Mouse (Mus musculus): ENCODE measurements around the gene Il9. TPM values are rescaled to one million over a fixed set of nuclear protein-coding genes. Genes with fewer than 3 reads are reported as not detected.

The Il9 gene
- polyA plus RNA-seq (2014; fragmentation: Nextera tagmentation; extraction: Ambion mirVana): not detected in 2 replicates

- no peaks in the 10 kb centered on the region for H3K9me3 ChIP-seq (ENCODE audit: control insufficient read depth, low read length)
- H3K4me2 ChIP-seq (ENCODE audit: low read length): no peak within 1 kb of the TSS
- no peak within 1 kb of the TSS for H3K4me3 ChIP-seq (replicated peaks; ENCODE audit: low read depth, low read length)
- ATAC-seq (ENCODE audit: low FRiP score, low TSS enrichment) (no peak), DNase-seq (no peak)
- 90% methylated on average over 3 of the region's 3 CpGs for WGBS
- H3K4me1 ChIP-seq (ENCODE audit: control insufficient read depth, insufficient read depth, low read length): no peaks in the 10 kb centered on the region
- no peaks in the 10 kb centered on the region for H3K36me3 ChIP-seq (ENCODE audit: control insufficient read depth, insufficient read depth, low read length)
- H3K27me3 ChIP-seq (ENCODE audit: control insufficient read depth, insufficient read depth, low read length): no peaks in the 10 kb centered on the region
- H3K27ac ChIP-seq (replicated peaks; ENCODE audit: low read depth, low read length): no peak within 1 kb of the TSS
- H3K9ac ChIP-seq (replicated peaks; ENCODE audit: low read length): no peak within 1 kb of the TSS
Observed at GRCm38 (mm10) chr13:56482146-56482545, at the start of gene Il9. Il9 (minus strand) TSS chr13:56482246.

- no peak overlapping the region for H3K4me3 ChIP-seq (replicated peaks; ENCODE audit: low read depth, low read length)
- no peaks in the 10 kb centered on the region for H3K36me3 ChIP-seq (ENCODE audit: control insufficient read depth, insufficient read depth, low read length)
- H3K27me3 ChIP-seq (ENCODE audit: control insufficient read depth, insufficient read depth, low read length): no peaks in the 10 kb centered on the region
- no peak overlapping the region for H3K4me2 ChIP-seq (ENCODE audit: low read length)
- no peaks in the 10 kb centered on the region for H3K4me1 ChIP-seq (ENCODE audit: control insufficient read depth, insufficient read depth, low read length)
- no peak overlapping the region for H3K9ac ChIP-seq (replicated peaks; ENCODE audit: low read length)
- WGBS: 68% methylated on average over 8 of the region's 8 CpGs
- no peak for ATAC-seq (ENCODE audit: low FRiP score, low TSS enrichment)
- no peaks in the 10 kb centered on the region for H3K9me3 ChIP-seq (ENCODE audit: control insufficient read depth, low read length)
- no peak for DNase-seq
- no peak overlapping the region for H3K27ac ChIP-seq (replicated peaks; ENCODE audit: low read depth, low read length)
Observed at GRCm38 (mm10) chr13:56529685-56530084, 47.6 kb upstream of the Il9 start.

- no peak overlapping the region for H3K4me3 ChIP-seq (replicated peaks; ENCODE audit: low read depth, low read length)
- H3K4me1 ChIP-seq (ENCODE audit: control insufficient read depth, insufficient read depth, low read length): no peaks in the 10 kb centered on the region
- no peak overlapping the region for H3K4me2 ChIP-seq (ENCODE audit: low read length)
- H3K27me3 ChIP-seq (ENCODE audit: control insufficient read depth, insufficient read depth, low read length): no peaks in the 10 kb centered on the region
- ATAC-seq (ENCODE audit: low FRiP score, low TSS enrichment) (no peak), DNase-seq (no peak)
- no peak overlapping the region for H3K9ac ChIP-seq (replicated peaks; ENCODE audit: low read length)
- no peaks in the 10 kb centered on the region for H3K36me3 ChIP-seq (ENCODE audit: control insufficient read depth, insufficient read depth, low read length)
- WGBS: 89% methylated on average over 4 of the region's 4 CpGs
- no peak overlapping the region for H3K27ac ChIP-seq (replicated peaks; ENCODE audit: low read depth, low read length)
- no peaks in the 10 kb centered on the region for H3K9me3 ChIP-seq (ENCODE audit: control insufficient read depth, low read length)
Observed at GRCm38 (mm10) chr13:56529031-56529430, 47.0 kb upstream of the Il9 start.

DNA sequence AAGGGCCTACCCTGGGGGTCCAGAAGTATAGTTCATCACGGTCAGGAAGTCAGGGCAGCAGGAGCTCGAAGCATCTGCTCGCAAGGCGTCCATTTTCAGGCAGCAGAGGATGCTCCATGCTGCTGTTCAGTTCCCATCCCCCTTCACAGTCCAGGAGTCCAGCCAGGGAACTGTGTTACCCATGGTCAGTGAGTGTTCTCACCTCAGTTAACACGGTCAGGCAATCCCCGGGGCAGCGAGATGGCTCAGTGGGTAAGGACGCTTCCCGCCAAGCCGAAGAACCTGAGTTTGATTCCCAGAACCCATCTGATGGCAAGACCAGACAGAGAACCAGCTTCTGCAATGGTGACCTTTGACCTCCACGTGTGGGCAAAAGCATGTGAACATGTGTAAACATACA lies 46.2 kb upstream of the Il9 start:
- ATAC-seq (ENCODE audit: low FRiP score, low TSS enrichment): no peak
- Histone ChIP-seq H3K9ac (replicated peaks; ENCODE audit: low read length) (no peak overlapping the region), H3K4me1 (ENCODE audit: control insufficient read depth, insufficient read depth, low read length) (no peaks in the 10 kb centered on the region), H3K27me3 (ENCODE audit: control insufficient read depth, insufficient read depth, low read length) (no peaks in the 10 kb centered on the region), H3K9me3 (ENCODE audit: control insufficient read depth, low read length) (no peaks in the 10 kb centered on the region), H3K4me3 (replicated peaks; ENCODE audit: low read depth, low read length) (no peak overlapping the region), H3K36me3 (ENCODE audit: control insufficient read depth, insufficient read depth, low read length) (no peaks in the 10 kb centered on the region), H3K4me2 (ENCODE audit: low read length) (no peak overlapping the region), H3K27ac (replicated peaks; ENCODE audit: low read depth, low read length) (no peak overlapping the region)
- WGBS: 91% methylated on average over 11 of the region's 11 CpGs
- no peak for DNase-seq

- H3K27ac ChIP-seq (replicated peaks; ENCODE audit: low read depth, low read length): no peak overlapping the region
- H3K9me3 ChIP-seq (ENCODE audit: control insufficient read depth, low read length): no peaks in the 10 kb centered on the region
- no peak overlapping the region for H3K4me2 ChIP-seq (ENCODE audit: low read length)
- DNase-seq: no peak
- H3K4me1 ChIP-seq (ENCODE audit: control insufficient read depth, insufficient read depth, low read length): no peaks in the 10 kb centered on the region
- H3K9ac ChIP-seq (replicated peaks; ENCODE audit: low read length): no peak overlapping the region
- no peaks in the 10 kb centered on the region for H3K36me3 ChIP-seq (ENCODE audit: control insufficient read depth, insufficient read depth, low read length)
- WGBS: 93% methylated on average over 7 of the region's 7 CpGs
- ATAC-seq (ENCODE audit: low FRiP score, low TSS enrichment): no peak
- no peaks in the 10 kb centered on the region for H3K27me3 ChIP-seq (ENCODE audit: control insufficient read depth, insufficient read depth, low read length)
- no peak overlapping the region for H3K4me3 ChIP-seq (replicated peaks; ENCODE audit: low read depth, low read length)
Observed at GRCm38 (mm10) chr13:56527846-56528245, 45.8 kb upstream of the Il9 start.

DNA sequence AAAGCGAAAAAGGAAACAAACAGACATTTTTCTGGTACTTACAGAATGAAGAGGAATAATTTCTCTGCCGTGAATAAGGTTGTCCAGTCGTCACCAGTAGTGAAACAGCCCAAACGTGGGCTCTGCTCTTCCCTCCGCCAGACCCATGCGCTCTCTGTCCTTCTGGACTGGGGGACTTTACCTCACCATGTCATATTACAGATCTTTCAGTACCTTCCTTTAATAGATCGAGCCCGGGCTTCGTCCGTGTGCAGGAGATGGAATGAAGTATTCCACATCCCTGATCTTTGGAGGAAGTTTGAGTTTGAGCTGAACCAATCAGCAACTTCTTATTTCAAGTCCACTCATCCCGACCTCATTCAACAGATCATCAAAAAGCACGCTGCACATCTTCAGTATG lies 44.8 kb upstream of the Il9 start:
- Histone ChIP-seq H3K27me3 (ENCODE audit: control insufficient read depth, insufficient read depth, low read length) (no peaks in the 10 kb centered on the region), H3K27ac (replicated peaks; ENCODE audit: low read depth, low read length) (no peak overlapping the region), H3K4me3 (replicated peaks; ENCODE audit: low read depth, low read length) (no peak overlapping the region), H3K4me1 (ENCODE audit: control insufficient read depth, insufficient read depth, low read length) (no peaks in the 10 kb centered on the region), H3K36me3 (ENCODE audit: control insufficient read depth, insufficient read depth, low read length) (no peaks in the 10 kb centered on the region), H3K4me2 (ENCODE audit: low read length) (no peak overlapping the region), H3K9ac (replicated peaks; ENCODE audit: low read length) (no peak overlapping the region), H3K9me3 (ENCODE audit: control insufficient read depth, low read length) (no peaks in the 10 kb centered on the region)
- ATAC-seq (ENCODE audit: low FRiP score, low TSS enrichment) (no peak), DNase-seq (no peak)
- WGBS: 87% methylated on average over 12 of the region's 12 CpGs

DNA sequence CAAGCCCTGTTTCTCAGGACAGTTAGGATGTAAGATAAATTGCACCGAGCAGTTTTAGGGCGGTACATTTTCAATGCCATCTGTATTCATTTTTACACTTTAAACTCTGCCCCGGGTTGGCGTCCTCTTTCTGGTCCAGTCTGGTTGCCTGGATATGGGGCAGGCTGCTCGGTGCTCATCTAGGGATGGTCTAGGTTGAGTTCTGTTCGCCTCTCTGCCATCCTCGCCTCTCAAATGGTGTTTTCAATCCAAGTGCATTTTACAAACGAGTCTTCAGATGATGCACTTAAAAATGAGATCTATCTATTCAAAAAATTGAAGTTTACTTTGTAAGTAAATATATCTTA lies 40.7 kb upstream of the Il9 start:
- H3K27ac ChIP-seq (replicated peaks; ENCODE audit: low read depth, low read length): no peak overlapping the region
- H3K4me3 ChIP-seq (replicated peaks; ENCODE audit: low read depth, low read length): peak overlapping the region; percentile 64
- H3K4me2 ChIP-seq (ENCODE audit: low read length): peak overlapping the region; percentile 92
- 7% methylated on average over 8 of the region's 8 CpGs for WGBS
- H3K9me3 ChIP-seq (ENCODE audit: control insufficient read depth, low read length): no peaks in the 10 kb centered on the region
- no peaks in the 10 kb centered on the region for H3K4me1 ChIP-seq (ENCODE audit: control insufficient read depth, insufficient read depth, low read length)
- DNase-seq (no peak), ATAC-seq (ENCODE audit: low FRiP score, low TSS enrichment) (no peak)
- H3K27me3 ChIP-seq (ENCODE audit: control insufficient read depth, insufficient read depth, low read length): no peaks in the 10 kb centered on the region
- no peaks in the 10 kb centered on the region for H3K36me3 ChIP-seq (ENCODE audit: control insufficient read depth, insufficient read depth, low read length)
- H3K9ac ChIP-seq (replicated peaks; ENCODE audit: low read length): peak overlapping the region; percentile 66

- Histone ChIP-seq H3K9me3 (ENCODE audit: control insufficient read depth, low read length) (no peaks in the 10 kb centered on the region), H3K27me3 (ENCODE audit: control insufficient read depth, insufficient read depth, low read length) (no peaks in the 10 kb centered on the region), H3K36me3 (ENCODE audit: control insufficient read depth, insufficient read depth, low read length) (no peaks in the 10 kb centered on the region), H3K4me3 (replicated peaks; ENCODE audit: low read depth, low read length) (peak within 1 kb of the TSS; percentile 64), H3K4me1 (ENCODE audit: control insufficient read depth, insufficient read depth, low read length) (no peaks in the 10 kb centered on the region), H3K4me2 (ENCODE audit: low read length) (peak within 1 kb of the TSS; percentile 92), H3K27ac (replicated peaks; ENCODE audit: low read depth, low read length) (no peak within 1 kb of the TSS), H3K9ac (replicated peaks; ENCODE audit: low read length) (peak within 1 kb of the TSS; percentile 66)
- under 1% methylated on average over 56 of the region's 56 CpGs for whole genome bisulfite sequencing
- ATAC-seq (ENCODE audit: low FRiP score, low TSS enrichment) (peak; percentile 93), DNase-seq (peak; percentile 89)
Observed at GRCm38 (mm10) chr13:56522081-56522820, 40.2 kb upstream of the Il9 start, which contains the start of gene Fbxl21. Fbxl21 (plus strand) TSS chr13:56522472.

DNA sequence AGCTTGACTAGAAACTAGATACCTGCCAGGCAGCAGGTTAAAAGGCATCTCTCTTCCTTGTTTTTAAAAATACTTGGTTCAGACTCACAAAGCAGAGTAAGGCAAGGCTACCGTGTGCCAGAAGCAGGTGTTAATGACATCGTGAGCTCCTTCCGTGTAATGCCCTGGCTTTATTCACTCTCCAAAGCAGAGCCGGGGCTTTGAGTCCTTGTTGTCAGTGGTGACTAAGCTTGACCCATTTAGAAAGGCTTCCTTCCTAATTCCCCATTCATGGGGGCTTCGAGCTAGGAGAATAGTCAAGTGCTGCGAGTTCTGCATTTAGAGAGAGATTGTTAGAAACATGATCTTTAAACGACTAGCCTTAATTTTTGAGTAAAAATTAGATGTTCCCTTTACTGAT lies 34.8 kb upstream of the Il9 start:
- no peak overlapping the region for H3K9ac ChIP-seq (replicated peaks; ENCODE audit: low read length)
- DNase-seq (peak; percentile 24), ATAC-seq (ENCODE audit: low FRiP score, low TSS enrichment) (no peak)
- no peak overlapping the region for H3K4me2 ChIP-seq (ENCODE audit: low read length)
- no peaks in the 10 kb centered on the region for H3K4me1 ChIP-seq (ENCODE audit: control insufficient read depth, insufficient read depth, low read length)
- 16% methylated on average over 7 of the region's 7 CpGs for WGBS
- H3K9me3 ChIP-seq (ENCODE audit: control insufficient read depth, low read length): no peaks in the 10 kb centered on the region
- H3K27me3 ChIP-seq (ENCODE audit: control insufficient read depth, insufficient read depth, low read length): no peaks in the 10 kb centered on the region
- no peaks in the 10 kb centered on the region for H3K36me3 ChIP-seq (ENCODE audit: control insufficient read depth, insufficient read depth, low read length)
- no peak overlapping the region for H3K4me3 ChIP-seq (replicated peaks; ENCODE audit: low read depth, low read length)
- H3K27ac ChIP-seq (replicated peaks; ENCODE audit: low read depth, low read length): no peak overlapping the region
